Comparison of ENCODE assay signal across 15 mouse cellular contexts in genomic region chrX:13466681-13467080, GRCm38 (mm10). TPM values are rescaled to one million over a fixed set of nuclear protein-coding genes. Genes with fewer than 3 reads are reported as not detected.
DNase-seq lines count a peak whose midpoint lies in the region; ATAC-seq and TF ChIP-seq lines count a peak whose summit lies in the region.
"Had no signal": no experiment of that assay in that cellular context is flagged by ENCODE, and none has a peak within 500 bp of the region (broad histone marks: within the 10 kb centered on the region; RNA-seq: fewer than 3 reads in every experiment).

No protein-coding gene starts in this region.

- WGBS in heart, postnatal 0 days, result 92% methylated on average over 2 of the region's 2 CpGs

- H3K4me1 ChIP-seq in brown adipose tissue, adult 24 weeks (ENCODE audit: control insufficient read depth, insufficient read depth, insufficient read length, low read length), result peaks cover 3% of the 10 kb centered on the region
- H3K4me1 ChIP-seq in heart, postnatal 0 days (ENCODE audit: control insufficient read depth, insufficient read depth), result no peaks in the 10 kb centered on the region

- TF ChIP-seq CTCF in gastrocnemius, adult 2 months (IDR thresholded peaks at IDR 0.05), result no peak
- TF ChIP-seq CTCF in heart, postnatal 0 days (IDR thresholded peaks at IDR 0.05; ENCODE audit: low read depth), result no peak

- DNase-seq in gastrocnemius, adult 2 months, result peak; percentile 21
- DNase-seq in gastrocnemius, adult 8-10 months (ENCODE audit: low spot score in 2 of 2), result no peak
- DNase-seq in kidney, postnatal 4 days, result peak; percentile 12 to 28
- DNase-seq in kidney, adult 9 months, result no peak
- DNase-seq in heart, postnatal 0 days (ENCODE audit: low spot score), result no peak
- DNase-seq in urinary bladder, adult 18-20 months (ENCODE audit: low spot score in 2 of 2), result no peak
- DNase-seq: gastrocnemius, postnatal 10 days; layer of hippocampus, adult 9-11 months; liver, embryonic 13.5 days; right cerebral cortex, postnatal 25 days had no signal

- H3K27me3 ChIP-seq in heart, postnatal 0 days (ENCODE audit: control insufficient read depth, insufficient read depth, low read length), result peaks cover 3% of the 10 kb centered on the region; the same call in 1 of the 2 replicates
- H3K27me3 ChIP-seq: liver, embryonic 13.5 days had no signal

- no peak overlapping the region for H3K4me3 ChIP-seq in gastrocnemius, adult 2 months
- H3K4me3 ChIP-seq in brown adipose tissue, adult 24 weeks (ENCODE audit: insufficient read depth, low read depth, low read length), result no peak overlapping the region
- H3K4me3 ChIP-seq in heart, postnatal 0 days (ENCODE audit: low read depth, low read length), result no peak overlapping the region
- H3K4me3 ChIP-seq: liver, embryonic 13.5 days had no signal

- intact Hi-C loops in gastrocnemius, adult 2 months (cut with DNase I), result no loop called here

- no peak overlapping the region for H3K4me2 ChIP-seq in heart, postnatal 0 days (ENCODE audit: low read depth, low read length)
- H3K4me2 ChIP-seq: liver, embryonic 13.5 days had no signal

- no peak overlapping the region for H3K9ac ChIP-seq in heart, postnatal 0 days (replicated peaks; ENCODE audit: low read depth, low read length)
- H3K9ac ChIP-seq: liver, embryonic 13.5 days had no signal

- no peaks in the 10 kb centered on the region for H3K9me3 ChIP-seq in heart, postnatal 0 days (replicated peaks; ENCODE audit: control insufficient read depth, low read length)
- H3K9me3 ChIP-seq: liver, embryonic 13.5 days had no signal

- no peaks in the 10 kb centered on the region for H3K36me3 ChIP-seq in heart, postnatal 0 days (replicated peaks; ENCODE audit: control insufficient read depth, insufficient read depth, low read length)
- H3K36me3 ChIP-seq: liver, embryonic 13.5 days had no signal

- TF ChIP-seq EP300 in heart, postnatal 0 days (IDR thresholded peaks at IDR 0.05; ENCODE audit: low read depth), result no peak

- no peak for ATAC-seq in heart, postnatal 0 days (ENCODE audit: insufficient read depth, low read depth)
- ATAC-seq in megakaryocyte-erythroid progenitor cell, adult 5-6 weeks (replicated peaks; ENCODE audit: low FRiP score, low TSS enrichment, poor library complexity, severe bottlenecking), result no peak
- ATAC-seq: forebrain, embryonic 16.5 days; intestine, embryonic 16.5 days had no signal

- peak overlapping the region; percentile 51 for H3K27ac ChIP-seq in gastrocnemius, adult 2 months
- H3K27ac ChIP-seq in brown adipose tissue, adult 24 weeks (replicated peaks; ENCODE audit: low read depth, low read length), result 0 out of 2 replicates have a peak overlapping the region, but pooled peaks have one; percentile 33
- peak overlapping the region; percentile 20; the same call in 1 of the 2 replicates for H3K27ac ChIP-seq in heart, postnatal 0 days (ENCODE audit: low read depth)
- H3K27ac ChIP-seq: liver, embryonic 13.5 days had no signal

RNA-seq across cellular contexts. Expression of gene Nyx, which starts 0.8 kb away (rescaled TPM):
- total RNA-seq in gastrocnemius, adult 2 months (2021), result under 1 TPM in 1 of 2 experiments, not detected in 1; 0.03 TPM
- under 1 TPM in 2 of 4 experiments, not detected in 2; 0.05 to 0.11 TPM for total RNA-seq in gastrocnemius, adult 8-10 months (2022)
- not detected in 2 replicates for polyA plus RNA-seq in brown adipose tissue, adult 24 weeks (2012; ENCODE audit: insufficient read depth, insufficient read length, missing spikeins)
- 0.08 TPM in 1 of 2 replicates, not detected in the other for total RNA-seq in heart, postnatal 0 days (2014; rRNA removed; ENCODE audit: low replicate concordance)
- polyA plus RNA-seq in heart, postnatal 0 days (2015; fragmentation: Nextera tagmentation; extraction: Ambion mirVana), result 0.05 TPM in 2 replicates
- total RNA-seq in megakaryocyte-erythroid progenitor cell, adult 5-6 weeks (2014; fragmentation: Nextera tagmentation), result not detected in 2 replicates
- total RNA-seq in megakaryocyte-erythroid progenitor cell, adult 5-6 weeks (2017), result not detected in 2 replicates
- polyA plus RNA-seq: hindbrain, embryonic 11.5 days had no signal

Comparison
In these comparisons a context has a peak if more than half of its experiments do, and no peak if none do; other contexts are left out.
1. DNase-seq: peak in gastrocnemius, adult 2 months (single experiment) and kidney, postnatal 4 days (2 of 2); none in gastrocnemius, adult 8-10 months (0 of 2), kidney, adult 9 months (single experiment), heart, postnatal 0 days (single experiment) and urinary bladder, adult 18-20 months (0 of 2).
2. Peak in every context shown above with its lines, with median percentiles within 50 percentile points of each other: H3K27ac ChIP-seq.